Mouse (Mus musculus) adrenal gland (tissue): Measurements from ENCODE around the gene AC109138.7.

Experiments
- intact Hi-C: fragments of 180-260 bp; cut with DNase I; formaldehyde crosslinking; loops from one replicate; pipeline ENCODE4 v1.15.1; 2025
- long read RNA-seq, 2 experiments: library from polyadenylated mRNA; unstranded; transcript quantifications; one replicate each; pipeline ENCODE4 v2.0.0; 2020; ENCODE audit warnings: borderline replicate concordance in 1 of 2; ENCODE audit not compliant: insufficient replicate concordance in 1 of 2

Gene AC109138.7
- long read RNA-seq, experiment 1, result 0 reads
- long read RNA-seq, experiment 2, result 0 reads

- intact Hi-C loops, result no loop called here
These were observed at the start of gene AC109138.7, which contains the start of gene Clcf1 for GRCm38 (mm10) chr19:4214071-4214770. Gene AC109138.7 (plus strand): TSS chr19:4214357. Gene Clcf1 (plus strand): TSS chr19:4214238.

DNA sequence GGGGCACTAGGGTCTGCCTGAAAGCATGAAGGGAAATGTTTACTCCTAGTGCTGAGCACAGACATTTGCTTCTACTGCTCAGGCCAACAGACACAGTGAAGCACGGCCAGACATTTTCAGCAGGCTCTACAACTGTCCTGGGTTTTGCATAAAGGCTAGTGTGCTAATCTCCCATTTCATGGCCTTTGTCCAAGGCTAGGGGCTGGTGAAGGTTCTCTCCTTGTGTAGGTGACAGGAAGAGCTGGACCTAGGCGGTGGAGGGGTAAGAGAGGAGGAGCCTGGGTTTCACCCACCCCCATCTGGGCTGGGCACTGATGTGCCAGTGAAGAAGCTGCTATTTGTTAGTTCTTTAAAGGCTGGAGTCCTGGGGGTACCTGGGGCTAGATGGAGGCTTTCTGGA is 49.4 kb upstream of the AC109138.7 start:
- intact Hi-C loops, result no loop called here

- intact Hi-C loops, result no loop called here
These were observed 47.3 kb upstream of the AC109138.7 start for GRCm38 (mm10) chr19:4166678-4167476.

- intact Hi-C loops, result no loop called here
These were observed 44.8 kb upstream of the AC109138.7 start for GRCm38 (mm10) chr19:4169378-4169784.

DNA sequence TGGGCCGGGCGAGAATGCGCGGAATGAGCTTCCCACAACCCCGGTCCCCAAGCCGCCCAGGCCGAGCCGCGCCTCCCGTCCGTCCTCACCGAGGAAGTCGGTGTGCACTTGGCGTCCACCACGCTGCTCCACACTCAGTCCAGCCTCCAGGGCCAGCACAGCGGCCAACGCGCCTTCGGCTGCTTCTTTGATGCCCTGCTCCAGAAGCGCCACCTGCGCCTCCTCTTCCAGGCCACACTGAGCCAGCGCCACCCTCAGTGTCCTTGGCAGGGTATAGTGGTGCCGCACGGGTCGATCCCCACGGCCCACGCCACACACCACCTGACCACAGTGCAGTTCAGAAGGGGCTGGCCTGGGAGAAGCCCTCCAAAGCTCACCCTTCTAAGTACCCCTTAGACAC is 44.3 kb upstream of the AC109138.7 start:
- intact Hi-C loops, result no loop called here

- intact Hi-C loops, result no loop called here
These were observed 43.3 kb upstream of the AC109138.7 start for GRCm38 (mm10) chr19:4170723-4171392.

DNA sequence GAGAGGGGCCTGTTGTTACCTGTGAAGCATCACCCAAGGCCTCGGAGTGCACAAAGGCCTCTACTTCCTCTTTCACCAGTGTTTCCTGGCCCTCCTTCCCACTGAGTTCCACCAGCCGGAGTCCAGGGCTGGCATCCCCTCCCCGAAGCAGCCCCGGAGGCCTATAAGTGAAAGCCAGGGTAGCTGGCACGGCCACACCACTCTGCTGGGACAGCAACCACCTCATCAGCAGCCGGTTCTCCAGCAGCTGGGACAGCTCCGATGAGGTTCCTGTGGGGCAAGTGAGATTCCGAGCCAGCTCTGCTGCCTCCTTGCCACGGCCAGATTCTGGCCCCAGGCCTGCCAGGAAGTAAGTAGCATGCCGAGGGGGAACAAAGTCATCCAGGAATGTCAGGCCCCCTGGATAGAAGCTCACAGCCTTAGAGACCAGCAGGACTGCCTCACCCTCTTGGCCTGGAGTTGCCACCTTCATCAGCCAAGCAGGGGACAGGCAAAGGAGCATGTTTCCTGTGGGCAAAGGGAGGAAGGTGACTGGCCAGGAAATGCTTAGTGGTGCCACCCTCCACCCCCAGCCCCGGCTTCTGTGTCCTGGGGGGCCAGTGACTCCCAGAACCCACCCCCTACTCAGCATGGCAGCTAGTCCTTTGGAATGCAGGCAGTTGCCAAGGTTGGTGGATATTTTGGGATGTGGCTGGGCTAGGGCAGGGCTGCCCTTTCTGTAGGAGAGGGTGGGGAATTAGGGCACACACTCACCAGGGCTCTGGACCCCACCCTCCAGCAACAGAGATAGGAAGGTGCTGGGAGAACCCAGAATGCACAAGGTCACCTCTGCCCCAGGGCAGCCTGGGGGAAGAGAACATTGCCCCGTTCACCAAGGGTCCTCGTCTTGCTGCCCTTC is 42.5 kb upstream of the AC109138.7 start:
- intact Hi-C loops, result no loop called here

GRCm38 (mm10) chr19:4172925-4173324 is 41.2 kb upstream of the AC109138.7 start:
- intact Hi-C loops, result no loop called here

DNA sequence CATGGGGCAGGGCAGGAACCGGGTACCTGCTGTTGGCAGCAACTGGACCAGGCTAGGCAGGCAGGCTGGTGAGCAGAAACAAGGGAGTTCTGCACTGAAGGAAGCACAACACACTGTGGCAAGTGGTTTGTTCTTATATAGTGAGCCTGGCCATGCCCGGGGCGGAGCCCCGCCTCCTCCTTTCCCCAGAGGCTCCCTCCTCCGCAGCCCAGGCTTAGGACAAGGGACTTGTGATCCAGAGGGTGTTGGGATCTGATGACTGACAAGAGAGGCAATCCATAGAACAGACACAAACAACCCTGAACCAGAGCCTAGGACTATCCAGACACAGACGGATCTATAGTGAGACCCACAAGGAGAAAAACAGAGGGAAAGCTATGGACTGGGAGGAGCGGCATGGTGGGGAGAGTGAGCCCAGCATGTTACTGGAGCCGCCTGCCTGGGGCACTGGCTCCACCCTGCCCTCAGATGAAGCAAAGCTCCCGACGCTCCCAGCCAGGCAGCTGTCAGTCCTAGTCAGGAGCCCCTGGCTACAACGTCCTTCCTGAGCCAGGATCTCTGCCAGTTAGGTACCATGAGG is 38.7 kb upstream of the AC109138.7 start, which contains the start of gene Carns1:
Carns1 (minus strand) TSS at position 112 of the 580 bp plus-strand sequence.
- intact Hi-C loops, result no loop called here

DNA sequence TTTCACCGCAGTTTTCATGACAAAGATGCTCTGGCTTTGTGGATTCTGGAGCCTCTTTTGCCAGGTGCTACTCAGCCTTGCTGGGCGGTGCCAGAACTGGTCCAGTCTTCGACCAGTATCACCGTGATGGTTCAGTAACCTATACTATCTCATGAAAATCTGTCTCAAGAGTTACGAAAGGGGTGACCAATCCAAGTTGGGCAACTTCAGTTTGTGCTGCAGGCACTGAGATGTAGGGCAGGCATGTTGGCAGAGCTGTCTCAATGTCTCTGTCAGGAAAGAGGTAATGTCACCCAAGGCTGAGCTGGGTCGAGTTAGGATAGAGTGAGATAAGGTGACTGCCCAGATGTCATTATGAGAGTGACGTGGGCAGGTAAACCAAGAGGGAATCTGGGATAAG is 33.7 kb upstream of the AC109138.7 start:
- intact Hi-C loops, result no loop called here

DNA sequence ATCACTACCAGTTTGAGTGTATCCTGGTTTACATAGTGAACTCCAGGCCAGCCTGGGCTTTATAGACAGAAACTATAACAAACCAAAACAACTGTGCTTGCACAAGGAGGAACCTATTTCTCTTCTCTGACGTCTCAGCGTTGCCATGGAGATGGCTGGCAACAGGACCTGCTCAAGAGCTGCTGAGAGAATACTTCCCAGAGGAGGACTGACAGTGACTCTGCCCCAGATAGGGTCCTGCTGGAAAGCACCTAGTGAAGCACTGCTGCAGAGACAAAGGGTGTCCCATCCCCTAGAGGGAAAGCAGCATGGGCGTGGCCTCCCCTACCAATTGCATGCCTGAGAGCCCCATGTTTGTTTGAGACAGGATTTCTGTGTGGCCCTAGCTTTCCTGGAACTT is 32.3 kb upstream of the AC109138.7 start:
- intact Hi-C loops, result no loop called here

GRCm38 (mm10) chr19:4183689-4184088 is 30.5 kb upstream of the AC109138.7 start:
- intact Hi-C loops, result no loop called here

- intact Hi-C loops, result no loop called here
These were observed 28.9 kb upstream of the AC109138.7 start for GRCm38 (mm10) chr19:4184976-4185975.

- intact Hi-C loops, result no loop called here
These were observed 26.9 kb upstream of the AC109138.7 start for GRCm38 (mm10) chr19:4187303-4187702.

GRCm38 (mm10) chr19:4189051-4189620 is 25.0 kb upstream of the AC109138.7 start:
- intact Hi-C loops, result no loop called here

DNA sequence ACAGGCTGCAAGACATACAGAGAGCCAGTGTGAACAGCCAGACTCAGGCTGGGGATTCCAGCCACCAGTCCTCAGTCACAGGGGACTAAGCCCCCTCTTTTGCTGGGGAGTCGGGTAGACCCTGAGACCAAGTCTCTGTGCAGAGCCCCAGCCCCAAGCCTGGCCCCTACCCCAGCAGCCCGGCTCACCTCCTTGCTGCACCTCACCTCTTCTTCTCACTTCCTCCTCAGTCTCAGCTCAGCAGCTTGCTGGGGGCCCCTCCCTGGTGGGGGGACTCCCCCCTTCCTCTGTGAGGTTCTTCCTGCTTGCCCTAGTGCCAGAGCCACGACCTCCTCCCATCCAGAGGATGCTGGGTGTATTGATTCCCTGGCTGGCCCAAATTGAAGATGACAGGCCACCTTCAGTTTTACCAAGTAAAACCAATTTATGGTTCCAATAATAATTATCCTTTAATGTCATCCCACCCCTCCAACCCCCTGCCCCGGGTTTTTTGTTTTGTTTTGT is 23.3 kb upstream of the AC109138.7 start, which contains the start of gene Tbc1d10c:
Tbc1d10c (minus strand) TSS at position 454 of the 504 bp plus-strand sequence.
- intact Hi-C loops, result no loop called here

DNA sequence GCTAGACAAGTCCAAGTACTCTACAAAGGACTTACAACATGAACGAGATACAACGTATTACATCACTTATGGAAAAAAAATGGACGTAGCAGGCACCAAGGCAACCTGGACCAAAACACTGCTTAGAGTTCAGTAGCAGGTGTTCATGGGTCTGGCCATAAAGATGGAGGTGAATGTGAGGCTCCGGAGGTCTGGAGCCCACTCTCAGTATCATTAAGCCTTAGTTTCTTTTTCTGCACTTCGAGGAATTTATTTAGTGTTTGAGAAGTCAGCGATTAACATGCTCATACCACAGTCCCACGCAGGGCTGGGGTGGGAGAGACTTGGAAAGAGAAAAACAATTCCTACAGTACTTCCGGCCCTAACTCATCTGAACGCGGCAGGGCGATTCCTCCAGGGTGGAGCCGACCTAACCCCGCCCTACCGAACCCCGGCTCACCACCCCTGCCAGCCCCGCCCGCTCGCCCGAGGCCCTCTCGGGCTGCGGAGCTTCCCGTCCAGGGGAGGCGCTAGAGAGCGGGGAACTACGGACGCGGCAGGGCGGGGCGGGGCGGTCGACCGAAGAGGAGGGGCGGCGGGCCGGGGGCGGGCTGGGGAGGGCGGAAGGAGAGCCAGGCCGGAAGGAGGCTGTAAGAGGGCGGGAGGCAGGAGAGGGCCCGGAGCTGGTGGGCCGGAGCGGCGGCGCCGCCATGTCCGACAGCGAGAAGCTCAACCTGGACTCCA is 22.5 kb upstream of the AC109138.7 start, which contains the start of gene Ppp1ca:
Ppp1ca (plus strand) TSS at position 538 of the 723 bp plus-strand sequence.
- intact Hi-C loops, result no loop called here
